Mouse (Mus musculus) cerebellum, adult 11-12 months (tissue): Measurements from ENCODE around the gene Tmem88b.
A peak's percentile ranks its signal among the peaks of the same experiment; 100 is the strongest.

Experiments used
- DNase-seq: peaks from one replicate; pipeline ENCODE4 v3.0.0; 2022

Tmem88b gene

GRCm38 (mm10) chr4:155759862-155760612, 25.6 kb downstream of the Tmem88b start:
- DNase-seq, result no peak

DNA sequence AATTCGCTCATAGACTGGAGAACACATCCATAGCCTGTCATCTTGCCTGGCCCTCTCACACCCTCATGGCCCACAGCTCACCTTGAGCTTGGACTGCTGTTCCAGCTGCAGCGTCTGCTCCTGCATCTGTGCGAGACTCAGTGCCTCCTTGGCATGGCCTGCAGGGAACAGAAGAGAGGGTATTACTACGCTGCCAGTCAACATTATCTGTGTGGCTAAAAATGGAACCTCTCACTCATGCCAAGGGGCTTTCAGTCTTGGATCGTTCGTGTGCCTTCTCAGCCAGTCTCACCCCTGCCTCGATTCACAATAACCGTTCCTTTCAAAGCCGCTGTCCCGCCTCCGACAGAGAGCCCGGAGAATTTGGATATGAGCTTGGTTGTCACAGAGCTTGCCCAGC, 28.7 kb downstream of the Tmem88b start:
- DNase-seq, result no peak

- peak; percentile 76 for DNase-seq
Measured at GRCm38 (mm10) chr4:155746575-155747490, 38.8 kb downstream of the Tmem88b start.

DNA sequence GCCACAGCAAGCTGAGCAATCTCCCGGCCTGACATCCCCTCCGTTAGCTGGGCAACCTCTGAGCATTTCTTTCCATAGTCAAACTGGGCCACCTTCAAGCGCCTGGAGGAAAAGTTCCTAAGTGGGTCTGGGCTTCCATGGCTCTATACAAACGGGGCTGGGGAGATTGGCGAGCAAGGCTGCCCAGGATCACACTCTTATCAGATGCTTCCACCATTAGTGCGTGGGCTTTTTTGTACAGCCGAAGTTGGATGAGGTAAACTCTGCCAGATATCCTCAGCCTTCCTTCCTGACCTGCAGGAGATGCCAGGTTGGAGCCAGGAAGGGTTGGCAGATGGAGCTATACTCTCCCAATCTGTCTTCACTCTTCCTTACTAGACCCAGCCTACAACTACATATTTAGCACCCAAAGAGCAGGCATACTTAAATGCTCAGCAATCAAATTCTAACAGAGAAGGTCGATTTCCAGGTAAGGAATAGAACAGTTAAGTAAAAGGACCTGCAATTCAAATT, 39.6 kb downstream of the Tmem88b start:
- DNase-seq, result peak; percentile 88

DNA sequence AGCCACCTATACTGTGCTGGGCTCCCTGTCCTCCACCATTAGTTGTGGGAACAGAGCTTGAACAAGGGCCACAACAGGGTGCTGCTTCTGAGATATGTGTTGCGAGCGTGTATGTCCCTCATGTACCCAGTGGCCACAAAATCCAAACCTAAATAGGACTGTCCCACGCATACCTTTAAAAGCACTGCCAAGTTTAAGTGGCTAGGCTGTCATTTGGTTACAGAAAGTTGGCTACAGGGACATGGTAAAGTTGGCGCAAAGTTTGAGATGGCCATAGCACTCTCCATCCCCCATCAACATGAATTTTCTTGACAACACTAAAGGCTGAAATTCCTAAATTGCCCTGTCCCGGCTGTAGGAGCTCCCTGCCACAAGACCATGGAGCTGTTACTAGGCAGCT, 40.5 kb downstream of the Tmem88b start:
- DNase-seq, result no peak

- DNase-seq, result peak; percentile 70
Measured at GRCm38 (mm10) chr4:155744474-155744873, 41.2 kb downstream of the Tmem88b start.

- no peak for DNase-seq
Measured at GRCm38 (mm10) chr4:155742684-155743083, 43.0 kb downstream of the Tmem88b start.

- DNase-seq, result peak; percentile 49
Measured at GRCm38 (mm10) chr4:155740681-155741080, 45.0 kb downstream of the Tmem88b start.

DNA sequence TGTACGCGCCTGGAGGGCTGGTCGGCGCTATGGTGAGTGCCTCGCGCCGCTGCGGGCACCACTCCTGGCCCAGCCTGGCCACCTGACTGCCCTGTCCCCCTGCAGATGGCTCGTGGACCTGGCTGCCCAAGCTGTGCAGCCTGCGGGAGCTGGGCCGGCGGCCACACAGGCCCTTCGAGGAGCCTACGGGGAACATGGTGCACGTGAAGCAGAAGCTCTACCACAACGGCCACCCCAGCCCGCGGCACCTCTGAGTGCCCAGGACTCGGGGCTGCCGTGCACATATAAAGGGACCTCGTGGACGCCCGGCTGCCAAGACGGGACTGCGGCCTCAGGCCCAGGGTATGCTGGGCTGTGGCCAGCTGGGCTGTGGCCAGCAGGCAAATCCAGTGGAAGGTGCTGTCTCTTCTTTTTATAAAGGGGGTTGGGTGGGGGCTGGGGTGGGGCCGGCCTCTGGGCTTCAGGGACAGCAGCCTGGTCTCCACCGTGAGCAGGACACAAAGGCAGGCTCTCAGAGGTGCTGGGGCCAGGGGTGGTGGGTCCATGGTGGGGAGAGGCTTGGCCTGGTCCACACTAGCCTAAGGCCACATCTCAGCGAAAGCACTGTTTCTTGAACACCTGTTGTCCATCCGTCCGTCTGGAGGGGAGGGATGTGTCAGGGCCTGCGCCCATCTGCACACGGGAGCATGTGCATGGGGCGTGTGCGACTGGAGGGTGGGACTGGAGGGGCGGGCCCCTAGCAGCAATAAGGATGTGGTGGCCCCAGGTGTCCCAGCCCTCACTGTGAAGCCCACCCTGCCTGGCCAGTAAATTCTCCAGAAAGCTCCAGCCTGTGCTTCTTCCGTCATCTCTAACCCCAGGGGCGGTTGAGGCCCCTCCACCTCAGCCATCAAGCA, 45.7 kb downstream of the Tmem88b start:
- peak; percentile 87 for DNase-seq

GRCm38 (mm10) chr4:155739152-155739551, 46.5 kb downstream of the Tmem88b start:
- DNase-seq, result peak; percentile 69

DNA sequence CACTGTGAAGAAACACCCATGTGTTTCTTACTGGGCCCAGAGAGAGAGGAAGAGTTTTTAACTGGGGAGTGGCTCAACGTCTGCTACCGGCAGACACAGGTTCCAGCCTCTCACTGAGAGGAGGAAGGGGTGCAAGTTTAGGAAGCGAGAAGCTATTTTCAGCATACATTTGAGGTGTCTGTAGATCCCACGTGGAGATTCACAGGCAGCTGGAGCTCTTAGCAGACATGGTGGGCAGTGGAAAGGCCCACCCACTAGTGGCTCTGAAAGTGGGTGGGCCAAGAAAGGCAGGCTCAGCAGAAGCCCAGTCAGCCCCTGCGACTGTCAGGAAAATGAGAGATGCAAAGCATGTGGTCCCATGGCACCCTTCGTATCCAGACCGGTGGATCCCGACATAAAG, 47.4 kb downstream of the Tmem88b start:
- no peak for DNase-seq

DNA sequence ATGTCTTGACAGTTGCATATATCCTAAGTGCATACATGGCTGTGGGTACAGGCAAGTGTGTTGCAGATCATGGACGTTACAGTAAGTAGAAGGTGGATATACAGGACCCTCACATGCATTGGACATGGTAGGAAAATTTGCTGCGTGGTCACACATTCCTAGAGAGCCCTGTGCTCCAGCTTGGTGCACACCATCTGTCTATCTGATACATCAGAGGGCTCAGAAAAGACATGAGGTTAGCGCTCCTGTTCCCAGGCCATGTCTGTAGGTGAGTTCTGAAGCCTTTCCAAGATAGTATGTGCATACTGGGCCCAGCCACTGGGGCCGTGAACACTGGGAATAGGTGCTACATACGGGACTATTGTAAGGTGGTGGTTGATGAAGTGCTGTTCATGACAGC, 49.3 kb downstream of the Tmem88b start:
- DNase-seq, result peak; percentile 54

GRCm38 (mm10) chr4:155735788-155736187, 49.9 kb downstream of the Tmem88b start:
- DNase-seq, result no peak

- DNase-seq, result peak; percentile 88
Measured at GRCm38 (mm10) chr4:155734951-155735702, 50.5 kb downstream of the Tmem88b start.

- DNase-seq, result peak; percentile 98
Measured at GRCm38 (mm10) chr4:155734350-155734941, 51.2 kb downstream of the Tmem88b start, which contains the start of gene Tmem240. Gene Tmem240 (plus strand): TSS chr4:155734800.

GRCm38 (mm10) chr4:155733267-155733666, 52.4 kb downstream of the Tmem88b start:
- no peak for DNase-seq
